Mouse (Mus musculus) adrenal gland, adult (tissue): ENCODE data around the gene Cachd1.

Source experiments
- DNase-seq, 2 experiments: peaks; one replicate each; pipeline ENCODE4 v3.0.0; 2022 to 2023; ENCODE audit warnings: low spot score in 1 of 2; ENCODE audit not compliant: inconsistent age in 2 of 2

Gene Cachd1

DNA sequence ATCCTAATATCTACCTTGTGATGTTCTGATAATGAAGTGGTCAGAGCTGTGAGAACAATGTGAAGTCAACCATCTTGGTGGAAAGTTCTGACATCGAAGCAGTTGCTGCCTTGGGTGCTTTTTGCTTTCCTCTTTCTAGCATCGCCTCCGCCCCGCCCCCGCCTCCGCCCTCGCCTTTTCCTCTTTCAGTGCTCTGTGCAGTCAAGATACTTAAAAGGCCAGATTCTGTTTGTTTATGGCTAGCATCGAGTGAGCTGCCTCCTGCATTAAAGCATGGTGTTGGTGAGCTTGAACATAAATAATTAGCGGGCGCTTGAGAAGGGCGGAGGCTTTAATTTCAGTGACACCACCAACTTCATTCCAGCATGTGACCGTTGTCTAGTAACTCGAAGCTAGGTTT is 88.9 kb downstream of the Cachd1 start:
- DNase-seq, result no peak

DNA sequence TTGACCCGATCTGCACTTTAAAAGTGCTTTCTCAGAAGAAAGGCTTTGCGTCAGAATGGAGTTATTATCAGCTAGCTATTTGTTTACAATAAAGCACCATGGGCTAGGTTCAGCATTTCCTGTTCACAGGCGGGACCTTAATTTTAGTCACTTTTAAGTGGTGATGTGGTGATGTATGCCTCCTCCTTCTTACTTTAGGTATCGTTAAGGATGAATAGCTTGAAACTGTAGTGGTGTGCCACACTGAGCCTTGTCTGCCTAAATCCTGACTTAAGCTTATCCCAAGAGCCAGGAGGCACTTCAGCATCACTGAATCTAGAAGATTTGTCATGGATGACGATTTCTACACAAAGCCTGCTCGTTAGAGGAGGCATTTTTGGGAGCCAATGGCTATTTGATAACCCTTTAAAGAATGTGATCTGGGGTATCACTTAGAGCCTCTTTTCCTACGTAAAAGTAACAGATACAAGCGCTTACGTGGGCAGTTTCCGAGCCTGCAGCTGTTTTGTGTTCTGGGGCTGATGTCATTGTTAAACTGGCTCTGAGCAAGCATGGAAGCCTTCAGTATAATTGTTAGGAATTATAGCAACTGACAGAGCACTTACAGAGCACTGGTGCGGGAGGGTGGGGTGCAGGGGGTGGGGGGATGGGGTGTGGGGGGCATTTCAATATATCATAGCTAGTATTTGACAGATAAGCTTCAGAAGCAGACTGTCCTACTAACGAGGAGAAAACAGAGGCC is 89.7 kb downstream of the Cachd1 start:
- DNase-seq, result no peak

DNA sequence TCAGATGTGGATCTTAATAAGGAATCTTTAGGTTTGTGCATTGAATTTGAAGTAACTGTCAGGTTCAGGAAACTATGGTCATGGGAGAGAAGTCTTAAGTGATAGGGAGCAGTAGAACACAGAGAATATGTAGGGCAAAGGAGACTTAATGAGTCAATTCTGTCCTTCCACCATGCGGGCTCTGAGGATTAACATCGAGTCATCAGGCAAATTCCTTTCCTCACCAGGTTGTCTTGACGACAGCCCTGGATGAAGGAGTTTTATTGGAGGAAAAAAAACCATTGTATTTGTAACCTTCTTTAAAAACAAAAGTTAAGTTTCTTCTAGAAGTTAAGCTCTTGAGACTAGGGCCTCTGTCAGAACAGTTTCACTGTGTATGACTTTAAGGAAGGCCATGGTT is 100.9 kb downstream of the Cachd1 start:
- no peak for DNase-seq

DNA sequence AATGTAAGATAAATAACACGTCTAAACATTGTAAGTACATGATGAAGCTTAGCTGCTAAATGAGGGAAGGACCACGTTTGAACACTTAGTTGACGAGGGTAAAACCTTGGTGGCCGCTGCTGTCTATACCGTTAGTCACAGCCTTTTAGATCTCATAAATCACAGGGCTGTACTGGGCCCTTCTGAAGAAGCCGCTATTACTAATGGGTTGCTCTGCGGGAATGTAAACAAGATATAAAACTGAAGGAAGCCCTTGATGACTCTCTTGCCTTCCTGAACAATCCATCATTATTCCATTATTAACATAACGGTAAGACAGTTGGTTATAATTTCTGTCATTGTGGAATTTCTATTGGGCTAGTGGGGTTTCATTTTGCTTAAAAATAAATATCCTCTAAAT is 102.9 kb downstream of the Cachd1 start:
- DNase-seq, result no peak

DNA sequence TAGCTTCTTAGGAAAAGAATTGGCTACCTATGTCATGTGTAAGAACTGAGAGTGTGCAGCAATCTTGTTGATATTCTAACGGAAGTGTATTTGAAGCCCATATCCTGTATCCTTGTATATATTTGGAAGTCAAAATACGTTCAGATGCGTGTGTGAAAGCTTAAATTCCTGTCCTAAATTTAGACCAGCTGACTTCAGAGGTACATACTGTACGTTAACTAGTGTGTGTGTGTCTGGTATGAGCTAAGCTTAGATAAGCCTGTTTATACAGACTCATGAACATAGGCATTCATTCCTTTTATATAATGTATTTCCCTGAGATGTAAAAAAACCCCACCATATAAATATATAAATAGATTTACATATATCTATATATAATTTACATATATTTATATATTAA is 103.6 kb downstream of the Cachd1 start:
- no peak for DNase-seq

DNA sequence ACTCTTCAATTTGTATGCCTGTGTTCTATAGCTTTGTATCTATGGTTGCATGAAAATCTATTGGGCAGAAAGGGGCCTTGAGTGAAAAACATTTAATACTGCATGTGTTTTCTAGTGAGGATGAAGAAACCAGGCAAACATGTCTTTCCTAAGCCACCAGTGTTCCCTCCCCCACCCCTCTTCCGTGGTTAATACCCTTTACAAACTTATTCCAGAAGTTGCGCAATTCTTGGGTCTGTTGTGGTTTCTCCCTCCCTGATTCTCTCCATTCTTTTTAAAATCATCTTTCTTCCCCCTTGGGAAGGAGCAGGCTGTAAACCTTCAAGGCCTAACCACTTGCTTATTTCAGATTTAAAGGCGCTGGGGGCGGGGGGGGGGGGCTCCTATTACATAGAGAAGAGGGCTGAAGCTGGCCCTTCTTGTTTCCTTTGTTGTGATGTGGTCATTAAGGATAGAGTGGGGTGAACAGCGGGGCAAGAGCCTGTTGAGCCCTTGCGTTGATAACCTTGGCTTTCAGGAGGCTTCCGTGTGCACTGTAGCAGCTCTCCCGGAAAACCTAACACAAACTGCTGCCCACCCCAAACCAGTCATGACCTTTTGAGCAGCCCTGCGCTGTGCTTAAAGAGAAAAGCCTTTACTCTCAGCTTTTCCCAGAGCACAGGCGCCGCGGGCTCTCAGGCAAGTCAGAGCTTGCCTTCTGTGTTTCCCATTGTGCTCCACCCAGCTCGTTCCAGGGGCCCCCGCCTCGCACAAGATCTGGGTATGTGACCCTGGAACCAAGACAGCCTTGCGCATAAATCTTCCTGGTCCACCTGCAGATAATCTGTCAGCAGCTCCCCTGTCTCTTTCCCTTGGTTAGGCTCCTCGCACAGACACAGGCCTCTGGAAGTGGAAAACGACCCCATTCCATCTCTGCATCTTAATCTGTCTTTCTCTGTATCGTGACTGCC is 109.6 kb downstream of the Cachd1 start:
- peak; percentile 58 to 74 for DNase-seq

DNA sequence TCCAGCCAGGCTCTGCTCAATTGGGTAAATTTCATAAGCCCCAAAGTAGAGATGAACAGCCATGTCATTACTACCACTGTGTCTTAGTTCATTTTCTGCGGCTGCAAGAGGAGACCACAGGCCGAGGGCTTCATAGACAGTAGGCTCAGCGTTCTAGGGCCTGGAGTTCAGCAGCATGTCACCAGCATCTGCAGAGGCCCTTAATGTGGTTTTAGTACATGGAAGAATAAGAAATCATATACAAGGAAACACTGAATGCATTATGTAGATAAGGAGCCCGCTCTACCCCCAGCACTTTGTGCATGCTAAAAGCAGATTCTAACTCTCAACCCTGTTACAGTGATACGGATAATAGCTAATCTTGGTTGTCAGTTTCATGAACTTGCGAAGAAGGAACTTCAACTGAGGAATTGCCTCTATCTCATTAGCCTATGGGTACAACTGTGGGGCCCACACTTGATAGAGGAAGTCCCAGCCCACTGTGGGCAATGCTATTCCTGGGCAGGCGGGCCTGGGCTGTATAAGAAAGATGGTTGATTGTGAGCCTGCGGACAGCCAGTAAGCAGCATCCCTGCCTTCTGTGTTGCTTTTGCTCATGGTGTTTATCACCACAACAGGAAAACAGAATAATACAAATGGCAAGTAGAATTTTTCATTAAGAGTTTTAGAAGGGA is 110.4 kb downstream of the Cachd1 start:
- DNase-seq, result peak in 1 of 2 experiments; percentile 26

DNA sequence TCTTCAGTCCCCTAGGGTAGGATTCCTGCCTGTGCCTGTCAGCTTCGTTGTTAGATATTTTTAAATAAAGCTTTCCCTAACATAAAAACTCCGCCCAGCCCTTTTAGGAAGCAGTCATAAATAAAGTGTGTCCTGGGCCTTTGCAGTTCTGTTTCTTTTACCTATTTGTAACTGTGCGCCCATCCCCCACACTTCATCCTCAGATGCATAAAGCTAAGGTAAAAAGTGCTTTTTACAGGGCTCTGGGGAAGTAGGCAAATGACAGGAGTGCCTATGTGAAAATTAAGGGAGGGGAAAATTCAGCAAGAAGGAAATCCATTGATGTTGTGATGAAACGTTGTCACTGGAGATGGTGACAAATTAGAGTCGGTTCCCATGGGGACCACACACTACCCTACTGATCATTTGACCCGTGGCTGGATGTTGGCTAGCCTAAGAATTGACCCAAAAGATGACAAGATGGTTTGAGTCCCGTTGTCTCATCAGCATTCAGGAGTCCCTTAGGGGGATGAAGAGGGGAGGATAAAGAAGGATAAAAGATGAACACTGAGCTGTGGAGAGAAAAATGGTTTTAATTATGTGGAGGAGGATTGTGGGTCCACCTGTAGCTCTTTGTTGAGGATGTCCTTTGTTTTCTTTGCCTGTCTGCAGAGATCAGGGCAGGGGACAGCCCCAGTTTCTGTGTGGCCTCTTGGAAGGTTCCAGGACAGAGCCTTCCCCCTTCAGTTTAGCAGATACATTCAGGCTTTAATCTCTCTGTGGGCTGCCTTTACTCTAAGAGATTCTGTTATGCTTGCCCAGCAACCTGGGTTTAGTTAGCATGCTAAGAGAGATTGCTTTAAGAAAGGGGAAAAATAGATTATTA is 113.9 kb downstream of the Cachd1 start:
- DNase-seq, result no peak

DNA sequence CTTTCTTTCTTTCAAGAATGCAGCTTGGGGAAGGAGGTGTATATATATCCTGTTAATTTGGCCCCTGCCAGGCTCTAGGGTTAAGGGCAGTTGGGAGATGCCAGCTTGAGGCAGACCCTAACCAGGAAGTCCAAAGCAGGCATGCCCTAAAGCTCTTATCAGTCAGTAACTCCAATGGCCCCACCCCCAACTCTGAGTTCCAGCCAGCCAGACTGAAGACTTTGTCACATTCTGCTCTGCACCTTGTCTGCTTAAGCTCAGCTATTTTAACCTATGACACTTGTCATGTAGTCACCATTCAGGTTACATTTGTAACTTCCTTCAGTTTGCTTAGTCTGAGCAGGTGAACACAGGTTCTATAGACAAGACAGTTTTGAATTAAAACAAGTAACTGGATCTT is 117.3 kb downstream of the Cachd1 start:
- peak in 1 of 2 experiments; percentile 19 for DNase-seq

DNA sequence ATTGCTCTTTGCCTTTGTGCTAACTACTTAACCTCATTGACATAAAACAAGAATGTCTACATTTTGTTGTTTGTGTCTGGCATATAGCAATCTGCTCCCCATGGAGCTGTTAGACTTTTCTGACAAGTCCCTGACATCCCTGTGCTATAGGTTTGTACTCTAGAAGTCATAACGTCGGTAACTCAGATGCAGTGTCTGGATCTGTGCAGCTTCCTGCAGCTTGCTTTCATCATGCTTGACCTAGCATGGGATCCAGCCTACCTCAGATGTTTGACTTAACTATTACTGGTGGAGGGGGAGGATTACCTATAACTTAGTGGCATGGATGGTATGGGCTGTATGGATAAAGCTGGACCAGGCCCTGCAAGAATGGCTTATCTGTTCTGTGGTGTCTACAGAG is 117.7 kb downstream of the Cachd1 start:
- no peak for DNase-seq

DNA sequence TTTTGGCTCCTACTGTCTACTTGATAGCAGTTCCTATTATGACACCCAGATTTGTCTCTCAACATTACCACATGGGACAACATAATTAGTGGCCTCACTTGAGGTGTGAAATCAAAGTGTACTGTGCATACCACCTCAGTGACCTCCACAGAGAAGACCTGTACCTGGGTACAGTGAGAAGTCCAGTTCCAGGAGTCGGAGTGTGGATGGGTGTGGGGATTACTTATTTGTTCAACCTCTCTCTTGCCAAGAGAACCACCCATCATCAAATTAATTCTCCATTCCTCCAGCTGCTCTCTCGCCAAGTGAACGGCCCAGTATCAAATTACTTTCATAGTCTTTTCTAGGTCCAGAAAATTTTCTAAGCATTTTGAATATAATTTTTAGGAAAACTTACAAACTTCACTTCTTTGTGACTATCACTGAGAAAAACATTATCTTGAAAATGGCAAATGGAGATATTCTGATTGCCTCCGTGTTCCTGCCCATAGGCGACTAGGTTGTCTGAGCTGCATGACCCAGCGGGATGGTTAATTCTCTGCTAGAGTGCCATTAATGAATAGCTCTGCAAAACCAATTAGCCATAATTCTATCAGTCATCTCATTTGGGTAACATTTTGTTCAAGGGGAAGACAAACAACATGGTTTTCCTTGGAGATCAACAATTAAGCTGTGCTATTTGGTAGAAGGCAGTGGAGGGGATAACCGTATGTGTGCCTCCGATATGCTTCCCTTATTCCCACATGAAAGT is 120.0 kb downstream of the Cachd1 start:
- DNase-seq, result no peak

DNA sequence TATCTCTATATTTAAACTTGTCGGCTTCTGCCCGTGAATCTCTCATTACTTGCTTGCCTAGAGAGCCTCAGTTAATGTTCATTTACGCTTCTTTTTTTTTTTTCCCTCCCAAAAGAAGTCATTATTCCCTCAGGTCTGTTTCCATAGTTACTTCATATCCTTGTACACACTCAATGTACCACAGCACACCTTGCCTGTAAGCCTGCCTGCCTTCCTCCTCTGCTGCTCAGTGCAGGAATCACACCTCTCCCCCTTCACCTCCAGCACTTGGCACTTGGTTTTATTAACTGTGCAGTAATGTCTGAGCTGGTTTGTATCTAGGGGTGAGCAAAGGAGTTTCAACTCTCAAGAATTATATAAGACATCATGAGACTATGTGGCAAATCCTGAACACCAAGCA is 121.5 kb downstream of the Cachd1 start:
- DNase-seq, result no peak

DNA sequence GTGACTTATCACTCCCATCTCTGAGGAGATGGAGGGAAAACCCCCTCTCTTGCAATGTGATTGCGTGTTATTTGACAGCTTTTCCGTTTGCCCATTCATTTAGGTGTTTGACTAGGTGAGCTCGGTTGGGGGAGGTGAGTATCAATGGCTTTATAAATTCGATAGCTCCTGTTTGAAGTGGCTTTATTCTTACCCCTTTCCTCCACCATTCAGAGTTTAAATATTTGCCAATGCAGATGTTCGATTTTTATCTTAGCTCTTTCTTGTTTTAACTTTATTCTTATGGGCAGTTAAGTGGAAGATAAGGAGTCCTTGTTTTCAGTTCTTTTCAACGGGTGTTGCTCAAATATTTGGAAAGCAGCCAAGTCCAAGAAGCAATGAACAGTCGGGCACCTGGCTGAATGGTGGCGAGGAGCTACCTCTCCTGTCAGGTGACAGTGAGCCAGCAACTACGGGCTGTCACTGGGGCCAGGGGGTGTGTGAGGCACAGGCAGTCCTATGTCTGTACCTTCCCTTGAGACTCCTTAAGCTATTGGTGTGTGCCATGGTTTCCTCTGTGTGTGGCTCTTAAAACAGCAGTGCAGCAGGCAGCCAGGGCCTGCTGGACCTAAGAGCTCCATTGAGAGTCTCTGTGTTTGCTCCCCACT is 133.3 kb downstream of the Cachd1 start:
- peak in 1 of 2 experiments; percentile 47 for DNase-seq

DNA sequence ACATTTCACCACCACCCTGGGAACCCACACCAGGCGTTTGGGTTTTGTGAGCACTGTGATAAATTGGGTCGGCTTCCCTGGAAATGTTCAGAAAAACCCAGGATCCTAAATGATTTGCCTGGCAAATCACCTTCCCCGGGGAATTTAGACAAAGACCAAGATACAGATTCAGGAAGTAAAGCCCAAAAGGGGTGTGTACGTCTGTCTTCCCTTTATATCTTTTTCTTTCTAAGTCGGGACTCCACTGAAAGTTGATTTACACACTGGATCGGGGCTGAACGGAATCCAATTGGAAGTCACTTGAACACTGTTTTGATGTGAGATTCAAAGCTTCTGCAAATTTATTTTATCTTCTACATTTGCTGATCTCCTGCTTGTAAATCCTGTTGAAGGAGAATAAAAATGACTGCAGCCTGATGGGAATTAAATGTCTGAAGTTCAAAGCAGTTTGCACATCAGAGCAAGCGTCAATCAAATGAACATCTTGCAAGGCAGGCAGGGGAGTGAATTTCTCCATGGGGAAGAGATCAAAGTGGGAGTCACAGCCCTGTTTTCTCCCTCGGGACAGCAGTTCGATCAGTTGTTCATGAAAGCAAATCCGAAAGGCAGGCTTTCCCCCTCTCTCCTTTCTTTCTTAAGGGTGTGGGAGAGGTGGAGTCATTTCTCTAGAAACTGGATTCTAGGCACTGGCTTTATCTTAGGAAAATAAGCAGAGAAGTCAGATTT is 134.3 kb downstream of the Cachd1 start:
- DNase-seq, result peak in 1 of 2 experiments; percentile 59

DNA sequence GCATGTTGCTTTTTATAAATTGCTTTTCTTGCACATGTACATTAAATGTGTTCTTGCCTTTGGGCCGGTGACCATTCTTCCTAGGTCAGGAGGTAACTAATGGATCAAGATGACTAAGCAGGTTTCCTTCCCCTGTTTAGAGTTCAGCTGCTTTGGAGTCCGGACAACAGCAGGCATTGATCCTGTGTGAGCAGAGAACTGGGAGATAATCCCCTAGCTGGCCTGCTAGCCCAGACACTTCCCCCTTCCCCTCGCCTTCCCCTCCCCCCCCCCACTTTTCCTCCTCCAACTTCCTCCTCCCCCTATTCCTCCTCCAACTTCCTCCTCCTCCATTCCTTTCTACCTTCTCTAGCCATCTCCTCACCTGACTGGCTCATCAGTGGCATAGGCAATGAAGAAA is 135.2 kb downstream of the Cachd1 start:
- DNase-seq, result no peak

DNA sequence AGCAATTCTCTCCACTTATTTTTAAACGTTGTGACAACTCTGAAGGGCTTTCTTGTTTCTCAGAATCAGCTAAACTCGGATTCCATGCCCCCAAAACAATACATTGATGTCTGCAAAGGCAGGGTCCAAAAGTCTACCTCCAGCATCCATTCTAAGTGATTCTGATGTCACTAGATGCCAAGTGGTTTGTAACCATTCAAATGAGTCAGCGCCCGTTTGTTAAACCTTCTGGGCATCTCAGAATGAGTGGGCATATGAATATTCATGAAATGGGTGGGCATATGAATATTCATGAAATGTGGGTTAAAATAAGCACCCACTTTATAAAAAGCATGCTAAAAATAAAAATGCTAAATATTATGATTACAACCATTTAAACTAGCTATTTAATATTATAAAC is 137.2 kb downstream of the Cachd1 start:
- no peak for DNase-seq

DNA sequence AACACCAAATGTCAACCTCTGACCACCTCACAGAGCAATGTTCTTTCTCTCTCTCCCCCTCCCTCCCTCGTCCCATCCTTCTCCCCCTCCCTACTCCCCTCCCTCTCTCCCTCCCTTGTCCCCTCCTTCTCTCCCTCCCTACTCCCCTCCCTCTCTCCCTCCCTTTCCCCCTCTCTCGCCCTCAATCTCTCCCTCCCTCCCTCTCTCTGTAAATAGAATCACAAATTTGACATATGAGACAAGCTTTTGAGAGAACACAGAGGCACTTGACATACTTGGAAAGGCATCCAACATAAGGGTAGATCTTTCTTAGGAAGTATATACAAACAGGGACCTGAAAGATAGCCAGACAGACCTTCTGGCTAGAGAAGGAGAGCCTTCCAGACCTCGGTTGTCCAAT is 138.1 kb downstream of the Cachd1 start:
- DNase-seq, result no peak

DNA sequence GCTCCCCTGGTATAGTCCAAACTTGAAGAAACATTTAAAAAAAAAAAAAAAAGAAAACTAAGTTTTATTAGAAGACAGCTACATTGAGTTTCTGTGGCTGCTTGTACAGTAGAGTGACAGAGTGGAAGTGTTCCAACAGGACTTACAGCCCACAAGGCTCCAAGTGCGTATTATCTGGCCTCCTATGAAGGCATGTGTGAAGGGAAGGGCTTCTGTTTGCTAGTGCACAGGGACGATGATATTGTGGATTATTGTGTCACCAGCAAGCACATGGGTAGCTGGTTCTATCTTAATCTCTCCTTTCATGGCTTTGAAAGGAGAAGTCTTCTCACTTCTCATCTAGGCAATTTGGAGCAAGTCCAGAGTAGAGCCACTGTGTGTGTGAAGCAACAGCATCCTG is 138.6 kb downstream of the Cachd1 start:
- DNase-seq, result no peak

DNA sequence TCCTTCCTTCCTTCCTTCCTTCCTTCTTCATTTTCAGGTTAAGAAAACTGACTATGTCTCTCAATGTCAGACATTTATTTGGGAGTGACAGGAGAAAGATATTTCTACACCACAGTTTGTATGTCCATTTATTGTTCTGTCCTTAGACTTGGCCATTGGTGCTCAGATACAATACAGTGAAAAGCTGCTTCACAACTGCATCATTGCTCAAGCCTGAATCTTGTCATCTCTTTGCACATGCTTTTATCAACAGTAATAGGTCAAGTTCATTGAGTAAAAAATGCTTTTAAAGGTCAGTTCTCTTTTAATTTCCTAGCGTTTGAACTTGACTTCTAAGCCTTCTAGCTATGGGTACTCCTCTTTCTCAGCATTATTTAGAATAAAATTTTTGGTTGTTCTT is 141.0 kb downstream of the Cachd1 start:
- DNase-seq, result peak in 1 of 2 experiments; percentile 74
